Mouse (Mus musculus): ENCODE results near the gene Pi4kb.
A peak's percentile ranks its signal among the peaks of the same experiment; 100 is the strongest.
"Not testable (repeated sequence)": the region's sequence is repeated elsewhere in the genome, so short reads cannot be mapped to it uniquely, and the experiment has no call there.

GRCm38 (mm10) chr3:94943706-94944105 lies 30.8 kb upstream of the Pi4kb start:
- peak; percentile 39 for TF ChIP-seq CTCF (IDR thresholded peaks at IDR 0.05; ENCODE audit: low read depth, low read length)
- not testable (repeated sequence) for TF ChIP-seq EP300 (IDR thresholded peaks at IDR 0.05; ENCODE audit: insufficient read depth, low read depth, low read length); POLR2A (IDR thresholded peaks at IDR 0.05; ENCODE audit: insufficient read depth, low read length)

All from ES-Bruce4 (cell line).